Mouse (Mus musculus): ENCODE measurements at regions not wholly inside any gene's neighbourhood (a gene's known extent, or its start where the extent isn't known, plus 50 kb on each side); places are given as distances from the start of the nearest gene placed in this dataset.

DNA sequence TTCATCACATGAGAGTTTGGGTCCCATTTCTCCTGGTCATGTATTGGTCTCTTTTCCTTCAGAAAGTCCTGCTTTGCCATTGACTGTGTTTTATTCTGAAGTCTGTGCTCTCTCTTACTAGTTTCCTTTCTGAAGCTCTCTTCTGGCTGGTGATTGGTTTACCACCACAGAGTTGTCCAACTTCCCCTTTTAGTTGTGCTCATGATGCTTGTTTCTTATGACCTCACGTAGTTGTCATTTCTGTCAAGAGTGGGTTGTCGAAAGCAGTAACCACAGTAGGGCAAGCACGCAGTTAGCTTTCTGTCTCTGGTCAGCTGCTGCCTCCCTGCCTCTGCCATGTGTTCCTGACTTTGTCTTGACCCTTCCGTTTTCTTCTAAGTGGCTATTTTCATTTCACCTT lies 112.0 kb downstream of the Pabpc6 start:
- no peak for TF ChIP-seq CTCF (IDR thresholded peaks at IDR 0.05; ENCODE audit: low read depth)
- no peak for TF ChIP-seq EP300 (IDR thresholded peaks at IDR 0.05; ENCODE audit: low read depth)

Measured in liver, postnatal 0 days (tissue).